ENCODE assay signal across 13 mouse cellular contexts in genomic region chr11:33300859-33301258, GRCm38 (mm10). TPM values are rescaled to one million over a fixed set of nuclear protein-coding genes. Genes with fewer than 3 reads are reported as not detected.
A peak's percentile ranks its signal among the peaks of the same experiment; 100 is the strongest.
DNase-seq lines count a peak whose midpoint lies in the region; ATAC-seq and TF ChIP-seq lines count a peak whose summit lies in the region.
"Had no signal": no experiment of that assay in that cellular context is flagged by ENCODE, and none has a peak within 500 bp of the region (broad histone marks: within the 10 kb centered on the region; RNA-seq: fewer than 3 reads in every experiment).

No protein-coding gene starts in this region.

- no peaks in the 10 kb centered on the region for H3K27me3 ChIP-seq in forebrain, embryonic 13.5 days
- no peaks in the 10 kb centered on the region for H3K27me3 ChIP-seq in forebrain, embryonic 10.5 days (ENCODE audit: poor library complexity, severe bottlenecking)
- no peaks in the 10 kb centered on the region for H3K27me3 ChIP-seq in thymus, adult 2 months (ENCODE audit: control insufficient read depth, insufficient read depth, low read length)
- H3K27me3 ChIP-seq: liver, embryonic 15.5 days had no signal

- no peak overlapping the region for H3K9ac ChIP-seq in forebrain, embryonic 13.5 days
- H3K9ac ChIP-seq: liver, embryonic 15.5 days had no signal

- no peak for DNase-seq in forebrain, embryonic 10.5 days (ENCODE audit: extremely low spot score, low spot score)
- peak; percentile 84 for DNase-seq in brain, embryonic 14.5 days (ENCODE audit: low read depth)
- peak; percentile 9 to 47 for DNase-seq in cerebellum, postnatal 36 days
- peak; percentile 31 for DNase-seq in mesoderm, embryonic 11.5 days (ENCODE audit: low read depth, low spot score)
- no peak for DNase-seq in left cerebral cortex, adult 9 months (ENCODE audit: low spot score in 2 of 2)
- no peak for DNase-seq in thymus, adult 2 months
- DNase-seq: kidney, adult 18-20 months; thymus, postnatal 25 days had no signal

- peak; percentile 71 for ATAC-seq in forebrain, embryonic 13.5 days

- H3K27ac ChIP-seq in forebrain, embryonic 13.5 days, result no peak overlapping the region
- no peak overlapping the region for H3K27ac ChIP-seq in forebrain, embryonic 10.5 days
- H3K27ac ChIP-seq in thymus, adult 2 months (ENCODE audit: control insufficient read depth, insufficient read depth, low read length), result no peak overlapping the region
- H3K27ac ChIP-seq: liver, embryonic 15.5 days; macrophage had no signal

- no peak for TF ChIP-seq CTCF in brain, embryonic 14.5 days (IDR thresholded peaks at IDR 0.05; ENCODE audit: borderline replicate concordance, extremely low read depth, insufficient read depth, insufficient read length)
- TF ChIP-seq CTCF in thymus, adult 2 months (IDR thresholded peaks at IDR 0.05; ENCODE audit: borderline replicate concordance, control insufficient read depth, extremely low read depth, insufficient read depth, low read length, poor library complexity), result no peak

- H3K9me3 ChIP-seq in forebrain, embryonic 13.5 days (replicated peaks), result no peaks in the 10 kb centered on the region
- no peaks in the 10 kb centered on the region for H3K9me3 ChIP-seq in forebrain, embryonic 10.5 days
- H3K9me3 ChIP-seq: liver, embryonic 15.5 days had no signal

- TF ChIP-seq POLR2A in brain, embryonic 14.5 days (IDR thresholded peaks at IDR 0.05; ENCODE audit: borderline replicate concordance, extremely low read depth, insufficient read depth, insufficient read length, poor library complexity, severe bottlenecking), result no peak
- TF ChIP-seq POLR2A in thymus, adult 2 months (IDR thresholded peaks at IDR 0.05; ENCODE audit: control insufficient read depth, extremely low read depth, insufficient read depth, low read length, poor library complexity), result no peak

- H3K36me3 ChIP-seq in forebrain, embryonic 13.5 days (ENCODE audit: poor library complexity, severe bottlenecking), result no peaks in the 10 kb centered on the region
- no peaks in the 10 kb centered on the region for H3K36me3 ChIP-seq in forebrain, embryonic 10.5 days (replicated peaks)
- no peaks in the 10 kb centered on the region for H3K36me3 ChIP-seq in thymus, adult 2 months (ENCODE audit: control insufficient read depth, insufficient read depth, low read length)
- H3K36me3 ChIP-seq: liver, embryonic 15.5 days had no signal

- peaks cover 29% of the 10 kb centered on the region for H3K4me1 ChIP-seq in forebrain, embryonic 13.5 days
- H3K4me1 ChIP-seq in forebrain, embryonic 10.5 days, result peaks cover 9% of the 10 kb centered on the region; the same call in 1 of the 2 replicates
- H3K4me1 ChIP-seq in thymus, adult 2 months (replicated peaks; ENCODE audit: control insufficient read depth, insufficient read depth, low read length), result no peaks in the 10 kb centered on the region
- H3K4me1 ChIP-seq: liver, embryonic 15.5 days had no signal

- no peak overlapping the region for H3K4me3 ChIP-seq in forebrain, embryonic 13.5 days
- H3K4me3 ChIP-seq in forebrain, embryonic 10.5 days, result no peak overlapping the region
- no peak overlapping the region for H3K4me3 ChIP-seq in thymus, adult 2 months (ENCODE audit: control insufficient read depth, insufficient read depth, low read length)
- H3K4me3 ChIP-seq: liver, embryonic 15.5 days had no signal

- 18% methylated on average over 8 of the region's 8 CpGs for WGBS in forebrain, embryonic 13.5 days
- whole genome bisulfite sequencing in forebrain, embryonic 10.5 days, result 69% methylated on average over 8 of the region's 8 CpGs
- 90% methylated on average over 8 of the region's 8 CpGs for WGBS in thymus, adult 2 months

- H3K4me2 ChIP-seq in forebrain, embryonic 13.5 days, result peak overlapping the region; percentile 17; the same call in 1 of the 2 replicates
- H3K4me2 ChIP-seq: liver, embryonic 15.5 days had no signal

RNA-seq across cellular contexts. Expression of gene Gm12117, which starts 24.3 kb away (rescaled TPM):
- not detected in 2 replicates for polyA plus RNA-seq in forebrain, embryonic 13.5 days (2015; fragmentation: Nextera tagmentation; extraction: Ambion mirVana)
- not detected in 2 replicates for polyA plus RNA-seq in forebrain, embryonic 10.5 days (2016; fragmentation: Nextera tagmentation; extraction: Ambion mirVana)
- 0.30 and 0.72 TPM in 2 replicates for polyA plus RNA-seq in brain, embryonic 14.5 days (2012; rRNA removed)
- polyA plus RNA-seq in thymus, adult 2 months (2012; rRNA removed), result not detected in 2 replicates
- polyA plus RNA-seq: gonadal fat pad, adult 2 months; heart, postnatal 0 days; liver, embryonic 15.5 days; macrophage had no signal

Comparison
In these comparisons a context has a peak if more than half of its experiments do, and no peak if none do; other contexts are left out.
1. DNase-seq: peak in brain, embryonic 14.5 days (single experiment), cerebellum, postnatal 36 days (2 of 2) and mesoderm, embryonic 11.5 days (single experiment); none in forebrain, embryonic 10.5 days (single experiment), left cerebral cortex, adult 9 months (0 of 2) and thymus, adult 2 months (single experiment).